Mouse (Mus musculus) frontal cortex, adult 2 months (tissue): Measurements from ENCODE around the gene Gcnt2. TPM values are rescaled to one million over a fixed set of nuclear protein-coding genes. Genes with fewer than 3 reads are reported as not detected.
A peak's percentile ranks its signal among the peaks of the same experiment; 100 is the strongest.
"Not testable (repeated sequence)": the region's sequence is repeated elsewhere in the genome, so short reads cannot be mapped to it uniquely, and the experiment has no call there.

Experiments
- DNase-seq, 2 experiments: peaks; one replicate each; pipeline ENCODE4 v3.0.0; 2022; ENCODE audit warnings: low spot score in 1 of 2; ENCODE audit errors: extremely low spot score in 1 of 2
- polyA plus RNA-seq: library from polyadenylated mRNA; depleted of rRNA; stranded (reverse); fragments of >200 nt; gene quantifications from 2 replicates; pipeline ENCODE4 v1.2.3, GENCODE M21; 2012

Gene Gcnt2
- polyA plus RNA-seq, 1 experiment, result 8.0 TPM

- no peak for DNase-seq
Observed at GRCm38 (mm10) chr13:40868844-40869587, 9.5 kb downstream of the Gcnt2 start.

GRCm38 (mm10) chr13:40874021-40874420 is 14.5 kb downstream of the Gcnt2 start:
- no peak for DNase-seq

- DNase-seq, result no peak
Observed at GRCm38 (mm10) chr13:40875415-40875814, 15.9 kb downstream of the Gcnt2 start.

GRCm38 (mm10) chr13:40877589-40877988 is 18.0 kb downstream of the Gcnt2 start:
- no peak for DNase-seq

GRCm38 (mm10) chr13:40880557-40880956 is 21.0 kb downstream of the Gcnt2 start:
- DNase-seq, result no peak

- DNase-seq, result no peak
Observed at GRCm38 (mm10) chr13:40882606-40883005, 23.1 kb downstream of the Gcnt2 start.

GRCm38 (mm10) chr13:40883903-40884302 is 24.3 kb downstream of the Gcnt2 start:
- DNase-seq, result no peak

- no peak for DNase-seq
Observed at GRCm38 (mm10) chr13:40884878-40885277, 25.3 kb downstream of the Gcnt2 start.

- DNase-seq, result no peak
Observed at GRCm38 (mm10) chr13:40885935-40886642, 26.5 kb downstream of the Gcnt2 start.

GRCm38 (mm10) chr13:40886643-40887381 is 27.3 kb downstream of the Gcnt2 start:
- DNase-seq, result no peak

- peak in 1 of 2 experiments; percentile 25 for DNase-seq
Observed at GRCm38 (mm10) chr13:40890595-40890994, 31.0 kb downstream of the Gcnt2 start.

- DNase-seq, result not testable (repeated sequence)
Observed at GRCm38 (mm10) chr13:40891369-40891768, 31.8 kb downstream of the Gcnt2 start.

- DNase-seq, result no peak
Observed at GRCm38 (mm10) chr13:40892043-40892442, 32.5 kb downstream of the Gcnt2 start.

- no peak for DNase-seq
Observed at GRCm38 (mm10) chr13:40892547-40892946, 33.0 kb downstream of the Gcnt2 start.

- DNase-seq, result no peak
Observed at GRCm38 (mm10) chr13:40893573-40893972, 34.0 kb downstream of the Gcnt2 start.

GRCm38 (mm10) chr13:40898049-40898690 is 38.6 kb downstream of the Gcnt2 start:
- not testable (repeated sequence) for DNase-seq

- DNase-seq, result no peak
Observed at GRCm38 (mm10) chr13:40898698-40899097, 39.1 kb downstream of the Gcnt2 start.

- DNase-seq, result peak; percentile 51 to 65
Observed at GRCm38 (mm10) chr13:40899349-40899993, 39.9 kb downstream of the Gcnt2 start.

GRCm38 (mm10) chr13:40899994-40900970 is 40.7 kb downstream of the Gcnt2 start:
- no peak for DNase-seq
